Mouse (Mus musculus) splenic B cell, adult 2 months (primary cell): Measurements from ENCODE around the gene Pygl.
A peak's percentile ranks its signal among the peaks of the same experiment; 100 is the strongest.

Source experiments
- DNase-seq: peaks from one replicate; pipeline ENCODE4 v3.0.0-alpha.2; 2011; ENCODE audit warnings: low read depth, low spot score
- H3K27me3 ChIP-seq: 2 replicates; pipeline ENCODE4 v1.6.1; 2012; ENCODE audit warnings: mild to moderate bottlenecking, low read length, moderate library complexity, mixed read lengths; ENCODE audit not compliant: control insufficient read depth, poor library complexity, insufficient read depth, severe bottlenecking
- H3K36me3 ChIP-seq: 2 replicates; pipeline ENCODE4 v1.6.1; 2012; ENCODE audit warnings: mild to moderate bottlenecking, low read length, moderate library complexity, mixed read lengths; ENCODE audit not compliant: control insufficient read depth, poor library complexity, insufficient read depth, severe bottlenecking

Gene Pygl

GRCm38 (mm10) chr12:70238604-70239003 is 7.3 kb upstream of the Pygl start:
- Histone ChIP-seq H3K36me3 (no peaks in the 10 kb centered on the region), H3K27me3 (no peaks in the 10 kb centered on the region)
- DNase-seq = no peak

GRCm38 (mm10) chr12:70234938-70235484 is 3.7 kb upstream of the Pygl start:
- H3K36me3 ChIP-seq = no peaks in the 10 kb centered on the region
- DNase-seq = peak; percentile 55
- no peaks in the 10 kb centered on the region for H3K27me3 ChIP-seq

- peak; percentile 56 for DNase-seq
- H3K27me3 ChIP-seq = no peaks in the 10 kb centered on the region
- no peaks in the 10 kb centered on the region for H3K36me3 ChIP-seq
Measured at GRCm38 (mm10) chr12:70234411-70234810, 3.1 kb upstream of the Pygl start.

GRCm38 (mm10) chr12:70233637-70234315 is 2.5 kb upstream of the Pygl start:
- DNase-seq = no peak
- no peaks in the 10 kb centered on the region for H3K27me3 ChIP-seq
- no peaks in the 10 kb centered on the region for H3K36me3 ChIP-seq

GRCm38 (mm10) chr12:70232020-70232544 is 794 bp upstream of the Pygl start:
- H3K27me3 ChIP-seq = no peaks in the 10 kb centered on the region
- no peaks in the 10 kb centered on the region for H3K36me3 ChIP-seq
- no peak for DNase-seq

GRCm38 (mm10) chr12:70228155-70228554 is 3.1 kb downstream of the Pygl start:
- DNase-seq = no peak
- Histone ChIP-seq H3K27me3 (no peaks in the 10 kb centered on the region), H3K36me3 (no peaks in the 10 kb centered on the region)

- H3K27me3 ChIP-seq = no peaks in the 10 kb centered on the region
- peak; percentile 45 for DNase-seq
- H3K36me3 ChIP-seq = no peaks in the 10 kb centered on the region
Measured at GRCm38 (mm10) chr12:70227121-70227932, 4.0 kb downstream of the Pygl start.

- DNase-seq = no peak
- H3K27me3 ChIP-seq = no peaks in the 10 kb centered on the region
- H3K36me3 ChIP-seq = no peaks in the 10 kb centered on the region
Measured at GRCm38 (mm10) chr12:70226655-70227054, 4.6 kb downstream of the Pygl start.

- DNase-seq = no peak
- Histone ChIP-seq H3K27me3 (no peaks in the 10 kb centered on the region), H3K36me3 (no peaks in the 10 kb centered on the region)
Measured at GRCm38 (mm10) chr12:70223331-70223730, 8.0 kb downstream of the Pygl start.

GRCm38 (mm10) chr12:70221425-70221824 is 9.9 kb downstream of the Pygl start:
- no peaks in the 10 kb centered on the region for H3K27me3 ChIP-seq
- no peak for DNase-seq
- no peaks in the 10 kb centered on the region for H3K36me3 ChIP-seq

- no peaks in the 10 kb centered on the region for H3K36me3 ChIP-seq
- DNase-seq = peak; percentile 22
- H3K27me3 ChIP-seq = no peaks in the 10 kb centered on the region
Measured at GRCm38 (mm10) chr12:70218795-70219540, 12.3 kb downstream of the Pygl start.

GRCm38 (mm10) chr12:70216229-70216800 is 15.0 kb downstream of the Pygl start:
- Histone ChIP-seq H3K36me3 (no peaks in the 10 kb centered on the region), H3K27me3 (no peaks in the 10 kb centered on the region)
- DNase-seq = no peak

- Histone ChIP-seq H3K27me3 (no peaks in the 10 kb centered on the region), H3K36me3 (no peaks in the 10 kb centered on the region)
- DNase-seq = no peak
Measured at GRCm38 (mm10) chr12:70214281-70214680, 17.0 kb downstream of the Pygl start.

- no peak for DNase-seq
- no peaks in the 10 kb centered on the region for H3K36me3 ChIP-seq
- no peaks in the 10 kb centered on the region for H3K27me3 ChIP-seq
Measured at GRCm38 (mm10) chr12:70213601-70214000, 17.7 kb downstream of the Pygl start.
